Mouse (Mus musculus) left cerebral cortex, adult 8-10 months (tissue): ENCODE measurements around the gene Pld3. TPM values are rescaled to one million over a fixed set of nuclear protein-coding genes. Genes with fewer than 3 reads are reported as not detected.
"Not testable (repeated sequence)": the region's sequence is repeated elsewhere in the genome, so short reads cannot be mapped to it uniquely, and the experiment has no call there.

ENCODE experiments used
- DNase-seq, 2 experiments: peaks; one replicate each; pipeline ENCODE4 v3.0.0; 2022; ENCODE audit warnings: low spot score in 2 of 2
- total RNA-seq, 4 experiments: library from RNA; stranded (reverse); gene quantifications; 2 replicates each; pipeline ENCODE4 v1.2.4; 2022

The Pld3 gene
- total RNA-seq, 4 experiments from 2014 or later = 675 to 760 (median 715) TPM

- DNase-seq = peak in 1 of 2 experiments; percentile 61
Observed at GRCm38 (mm10) chr7:27526039-27526827, 26.8 kb downstream of the Pld3 start.

- no peak for DNase-seq
Observed at GRCm38 (mm10) chr7:27523805-27524204, 29.2 kb downstream of the Pld3 start.

- no peak for DNase-seq
Observed at GRCm38 (mm10) chr7:27522967-27523366, 30.1 kb downstream of the Pld3 start, which contains the start of gene Hipk4. Hipk4 (plus strand) TSS chr7:27523267.

GRCm38 (mm10) chr7:27520599-27520998 lies 32.4 kb downstream of the Pld3 start:
- DNase-seq = no peak

- no peak for DNase-seq
Observed at GRCm38 (mm10) chr7:27520104-27520503, 32.9 kb downstream of the Pld3 start.

GRCm38 (mm10) chr7:27518314-27518713 lies 34.7 kb downstream of the Pld3 start:
- no peak for DNase-seq

GRCm38 (mm10) chr7:27514961-27515360 lies 38.1 kb downstream of the Pld3 start:
- DNase-seq = no peak

GRCm38 (mm10) chr7:27510809-27511208 lies 42.2 kb downstream of the Pld3 start:
- DNase-seq = no peak

- no peak for DNase-seq
Observed at GRCm38 (mm10) chr7:27508648-27509005, 44.4 kb downstream of the Pld3 start.

GRCm38 (mm10) chr7:27507711-27508647 lies 45.0 kb downstream of the Pld3 start:
- DNase-seq = peak; percentile 76 to 89

- no peak for DNase-seq
Observed at GRCm38 (mm10) chr7:27506765-27507370, 46.1 kb downstream of the Pld3 start.

- no peak for DNase-seq
Observed at GRCm38 (mm10) chr7:27501620-27502019, 51.4 kb downstream of the Pld3 start.

- no peak for DNase-seq
Observed at GRCm38 (mm10) chr7:27499036-27499435, 54.0 kb downstream of the Pld3 start, which contains the start of gene Prx. Prx (plus strand) TSS chr7:27499324.

- DNase-seq = not testable (repeated sequence)
Observed at GRCm38 (mm10) chr7:27494659-27495367, 58.2 kb downstream of the Pld3 start.

- DNase-seq = no peak
Observed at GRCm38 (mm10) chr7:27493450-27493849, 59.6 kb downstream of the Pld3 start.

GRCm38 (mm10) chr7:27493022-27493421 lies 60.0 kb downstream of the Pld3 start:
- no peak for DNase-seq

- no peak for DNase-seq
Observed at GRCm38 (mm10) chr7:27491856-27492255, 61.2 kb downstream of the Pld3 start.

- DNase-seq = peak; percentile 81 to 82
Observed at GRCm38 (mm10) chr7:27490543-27491329, 62.3 kb downstream of the Pld3 start.

GRCm38 (mm10) chr7:27490227-27490542 lies 62.8 kb downstream of the Pld3 start:
- no peak for DNase-seq

GRCm38 (mm10) chr7:27489270-27489869 lies 63.6 kb downstream of the Pld3 start:
- DNase-seq = no peak
